Mouse (Mus musculus): ENCODE measurements at regions not wholly inside any gene's neighbourhood (a gene's known extent, or its start where the extent isn't known, plus 50 kb on each side); places are given as distances from the start of the nearest gene placed in this dataset.

- DNase-seq (ENCODE audit: low spot score) (peak; percentile 16), ATAC-seq (replicated peaks; ENCODE audit: low FRiP score, low read depth) (no peak)
- Histone ChIP-seq H3K27ac (0 out of 2 replicates have a peak overlapping the region, but pooled peaks have one; percentile 19), H3K9me3 (replicated peaks; ENCODE audit: low read length) (no peaks in the 10 kb centered on the region), H3K36me3 (ENCODE audit: insufficient read depth, low read length) (no peaks in the 10 kb centered on the region), H3K27me3 (ENCODE audit: insufficient read depth, low read length) (no peaks in the 10 kb centered on the region), H3K4me1 (replicated peaks; ENCODE audit: insufficient read depth, low read length) (no peaks in the 10 kb centered on the region), H3K4me3 (replicated peaks; ENCODE audit: low read depth, low read length) (no peak overlapping the region), H3K9ac (ENCODE audit: low read depth, low read length) (no peak overlapping the region), H3K4me2 (ENCODE audit: low read length) (no peak overlapping the region)
- WGBS: 78% methylated on average over 10 of the region's 10 CpGs
- TF ChIP-seq CTCF (IDR thresholded peaks at IDR 0.05; ENCODE audit: low read depth): no peak
Observed at GRCm38 (mm10) chr15:38569011-38569640, 1143.8 kb downstream of the 4930447A16Rik start.

GRCm38 (mm10) chr15:38570144-38570543 is 1144.8 kb downstream of the 4930447A16Rik start:
- Histone ChIP-seq H3K9me3 (replicated peaks; ENCODE audit: low read length) (no peaks in the 10 kb centered on the region), H3K4me1 (replicated peaks; ENCODE audit: insufficient read depth, low read length) (no peaks in the 10 kb centered on the region), H3K9ac (ENCODE audit: low read depth, low read length) (no peak overlapping the region), H3K27ac (no peak overlapping the region), H3K36me3 (ENCODE audit: insufficient read depth, low read length) (no peaks in the 10 kb centered on the region), H3K27me3 (ENCODE audit: insufficient read depth, low read length) (no peaks in the 10 kb centered on the region), H3K4me3 (replicated peaks; ENCODE audit: low read depth, low read length) (no peak overlapping the region), H3K4me2 (ENCODE audit: low read length) (no peak overlapping the region)
- no peak for TF ChIP-seq CTCF (IDR thresholded peaks at IDR 0.05; ENCODE audit: low read depth)
- DNase-seq (ENCODE audit: low spot score) (no peak), ATAC-seq (replicated peaks; ENCODE audit: low FRiP score, low read depth) (no peak)
- 87% methylated on average over 8 of the region's 8 CpGs for WGBS

- H3K4me3 ChIP-seq (replicated peaks; ENCODE audit: low read depth, low read length): no peak overlapping the region
- H3K4me1 ChIP-seq (replicated peaks; ENCODE audit: insufficient read depth, low read length): no peaks in the 10 kb centered on the region
- DNase-seq (ENCODE audit: low spot score): no peak
- H3K36me3 ChIP-seq (ENCODE audit: insufficient read depth, low read length): no peaks in the 10 kb centered on the region
- no peak overlapping the region for H3K4me2 ChIP-seq (ENCODE audit: low read length)
- WGBS: 60% methylated on average over 8 of the region's 8 CpGs
- H3K27ac ChIP-seq: no peak overlapping the region
- no peak overlapping the region for H3K9ac ChIP-seq (ENCODE audit: low read depth, low read length)
- ATAC-seq (replicated peaks; ENCODE audit: low FRiP score, low read depth): no peak; the same call in 1 of the 2 replicates
- TF ChIP-seq CTCF (IDR thresholded peaks at IDR 0.05; ENCODE audit: low read depth): no peak
- H3K9me3 ChIP-seq (replicated peaks; ENCODE audit: low read length): no peaks in the 10 kb centered on the region
- H3K27me3 ChIP-seq (ENCODE audit: insufficient read depth, low read length): no peaks in the 10 kb centered on the region
Observed at GRCm38 (mm10) chr15:38570735-38571134, 1145.4 kb downstream of the 4930447A16Rik start.

GRCm38 (mm10) chr15:38572652-38573051 is 1147.3 kb downstream of the 4930447A16Rik start:
- no peaks in the 10 kb centered on the region for H3K27me3 ChIP-seq (ENCODE audit: insufficient read depth, low read length)
- H3K4me2 ChIP-seq (ENCODE audit: low read length): no peak overlapping the region
- ATAC-seq (replicated peaks; ENCODE audit: low FRiP score, low read depth): no peak
- no peak overlapping the region for H3K27ac ChIP-seq
- no peaks in the 10 kb centered on the region for H3K4me1 ChIP-seq (replicated peaks; ENCODE audit: insufficient read depth, low read length)
- H3K9ac ChIP-seq (ENCODE audit: low read depth, low read length): no peak overlapping the region
- H3K36me3 ChIP-seq (ENCODE audit: insufficient read depth, low read length): no peaks in the 10 kb centered on the region
- no peak for TF ChIP-seq CTCF (IDR thresholded peaks at IDR 0.05; ENCODE audit: low read depth)
- H3K9me3 ChIP-seq (replicated peaks; ENCODE audit: low read length): no peaks in the 10 kb centered on the region
- 83% methylated on average over 4 of the region's 4 CpGs for WGBS
- no peak for DNase-seq (ENCODE audit: low spot score)
- H3K4me3 ChIP-seq (replicated peaks; ENCODE audit: low read depth, low read length): no peak overlapping the region

- Histone ChIP-seq H3K4me1 (replicated peaks; ENCODE audit: insufficient read depth, low read length) (no peaks in the 10 kb centered on the region), H3K4me2 (ENCODE audit: low read length) (no peak overlapping the region), H3K9ac (ENCODE audit: low read depth, low read length) (no peak overlapping the region), H3K4me3 (replicated peaks; ENCODE audit: low read depth, low read length) (no peak overlapping the region), H3K27ac (no peak overlapping the region), H3K9me3 (replicated peaks; ENCODE audit: low read length) (no peaks in the 10 kb centered on the region), H3K36me3 (ENCODE audit: insufficient read depth, low read length) (no peaks in the 10 kb centered on the region), H3K27me3 (ENCODE audit: insufficient read depth, low read length) (no peaks in the 10 kb centered on the region)
- no peak for TF ChIP-seq CTCF (IDR thresholded peaks at IDR 0.05; ENCODE audit: low read depth)
- DNase-seq (ENCODE audit: low spot score) (no peak), ATAC-seq (replicated peaks; ENCODE audit: low FRiP score, low read depth) (no peak)
- 74% methylated on average over 8 of the region's 8 CpGs for WGBS
Observed at GRCm38 (mm10) chr15:38574447-38574846, 1149.1 kb downstream of the 4930447A16Rik start.

- Histone ChIP-seq H3K9ac (ENCODE audit: low read depth, low read length) (no peak overlapping the region), H3K36me3 (ENCODE audit: insufficient read depth, low read length) (no peaks in the 10 kb centered on the region), H3K27ac (no peak overlapping the region), H3K4me1 (replicated peaks; ENCODE audit: insufficient read depth, low read length) (no peaks in the 10 kb centered on the region), H3K27me3 (ENCODE audit: insufficient read depth, low read length) (no peaks in the 10 kb centered on the region), H3K4me3 (replicated peaks; ENCODE audit: low read depth, low read length) (no peak overlapping the region), H3K9me3 (replicated peaks; ENCODE audit: low read length) (no peaks in the 10 kb centered on the region), H3K4me2 (ENCODE audit: low read length) (no peak overlapping the region)
- no peak for ATAC-seq (replicated peaks; ENCODE audit: low FRiP score, low read depth)
- TF ChIP-seq CTCF (IDR thresholded peaks at IDR 0.05; ENCODE audit: low read depth): no peak
- DNase-seq (ENCODE audit: low spot score): no peak
- WGBS: 71% methylated on average over 4 of the region's 4 CpGs
Observed at GRCm38 (mm10) chr15:38575254-38575653, 1149.9 kb downstream of the 4930447A16Rik start.

- Histone ChIP-seq H3K36me3 (ENCODE audit: insufficient read depth, low read length) (no peaks in the 10 kb centered on the region), H3K4me1 (replicated peaks; ENCODE audit: insufficient read depth, low read length) (no peaks in the 10 kb centered on the region), H3K27ac (no peak overlapping the region), H3K9ac (ENCODE audit: low read depth, low read length) (no peak overlapping the region), H3K4me3 (replicated peaks; ENCODE audit: low read depth, low read length) (no peak overlapping the region), H3K4me2 (ENCODE audit: low read length) (no peak overlapping the region), H3K9me3 (replicated peaks; ENCODE audit: low read length) (no peaks in the 10 kb centered on the region), H3K27me3 (ENCODE audit: insufficient read depth, low read length) (no peaks in the 10 kb centered on the region)
- ATAC-seq (replicated peaks; ENCODE audit: low FRiP score, low read depth) (no peak), DNase-seq (ENCODE audit: low spot score) (no peak)
- no peak for TF ChIP-seq CTCF (IDR thresholded peaks at IDR 0.05; ENCODE audit: low read depth)
- 95% methylated on average over 4 of the region's 4 CpGs for WGBS
Observed at GRCm38 (mm10) chr15:38577691-38578090, 1152.3 kb downstream of the 4930447A16Rik start.

Data from kidney, postnatal 0 days (tissue).